Comparison of ENCODE assay signal across 23 mouse cellular contexts in the genomic region with DNA sequence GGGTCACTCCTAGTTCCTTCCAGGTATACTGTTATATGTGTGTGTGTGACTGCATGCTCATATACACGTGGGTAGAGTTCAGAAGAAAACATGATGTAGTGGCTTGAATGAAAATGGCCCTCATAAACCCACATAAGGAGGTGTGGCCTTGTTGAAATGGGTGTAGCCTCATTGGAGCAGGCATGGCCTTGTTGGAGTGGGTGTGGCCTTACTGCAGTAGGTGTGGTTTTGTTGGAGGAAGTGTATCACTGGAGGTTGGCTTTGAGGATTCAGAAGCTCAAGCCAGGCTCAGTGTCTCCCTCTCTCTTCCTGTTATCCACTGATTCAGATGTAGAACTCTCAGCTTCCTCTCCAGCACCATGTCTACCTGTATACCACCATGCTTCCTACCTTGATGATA. TPM values are rescaled to one million over a fixed set of nuclear protein-coding genes. Genes with fewer than 3 reads are reported as not detected.
DNase-seq lines count a peak whose midpoint lies in the region; ATAC-seq and TF ChIP-seq lines count a peak whose summit lies in the region.
"Had no signal": no experiment of that assay in that cellular context is flagged by ENCODE, and none has a peak within 500 bp of the region (broad histone marks: within the 10 kb centered on the region; RNA-seq: fewer than 3 reads in every experiment).

No protein-coding gene starts in this region.

- peak; percentile 71; the same call in 1 of the 2 replicates for ATAC-seq in liver, embryonic 12.5 days
- peak; percentile 61 for ATAC-seq in megakaryocyte-erythroid progenitor cell, adult 5-6 weeks (replicated peaks; ENCODE audit: low FRiP score, low TSS enrichment, poor library complexity, severe bottlenecking)
- ATAC-seq: forebrain, postnatal 0 days; intestine, embryonic 15.5 days; lung, postnatal 0 days; midbrain, embryonic 15.5 days had no signal

- no peaks in the 10 kb centered on the region for H3K4me1 ChIP-seq in CH12.LX (ENCODE audit: control insufficient read depth in 1 of 2, insufficient read depth in 2 of 2)
- peaks cover 11% of the 10 kb centered on the region for H3K4me1 ChIP-seq in liver, embryonic 12.5 days
- peaks cover 7% of the 10 kb centered on the region for H3K4me1 ChIP-seq in thymus, adult 2 months (replicated peaks; ENCODE audit: control insufficient read depth, insufficient read depth, low read length)
- H3K4me1 ChIP-seq: embryonic facial prominence, embryonic 12.5 days; hindbrain, embryonic 15.5 days; intestine, embryonic 15.5 days; limb, embryonic 15.5 days; midbrain, embryonic 15.5 days had no signal

- H3K27ac ChIP-seq in CH12.LX (ENCODE audit: insufficient read depth, low read depth) = no peak overlapping the region
- H3K27ac ChIP-seq in liver, embryonic 12.5 days = no peak overlapping the region
- no peak overlapping the region for H3K27ac ChIP-seq in thymus, adult 2 months (ENCODE audit: control insufficient read depth, insufficient read depth, low read length)
- H3K27ac ChIP-seq: embryonic facial prominence, embryonic 12.5 days; hindbrain, embryonic 15.5 days; intestine, embryonic 15.5 days; limb, embryonic 15.5 days; midbrain, embryonic 15.5 days had no signal

- no peak for TF ChIP-seq CTCF in CH12.LX (conservative IDR thresholded peaks at IDR 0.05 in 1 of 2, IDR thresholded peaks at IDR 0.05 in 1 of 2; ENCODE audit: low read depth in 2 of 2, low read length in 2 of 2)
- TF ChIP-seq CTCF in thymus, adult 2 months (IDR thresholded peaks at IDR 0.05; ENCODE audit: borderline replicate concordance, control insufficient read depth, extremely low read depth, insufficient read depth, low read length, poor library complexity) = no peak

- TF ChIP-seq EP300 in CH12.LX (IDR thresholded peaks at IDR 0.05; ENCODE audit: low read length) = no peak

- H3K4me2 ChIP-seq in CH12.LX (ENCODE audit: insufficient read depth, low read depth, poor library complexity, severe bottlenecking) = no peak overlapping the region
- H3K4me2 ChIP-seq in liver, embryonic 12.5 days = no peak overlapping the region
- H3K4me2 ChIP-seq: embryonic facial prominence, embryonic 12.5 days; hindbrain, embryonic 15.5 days; intestine, embryonic 15.5 days; limb, embryonic 15.5 days; midbrain, embryonic 15.5 days had no signal

- H3K9ac ChIP-seq in CH12.LX (ENCODE audit: insufficient read depth, low read depth) = no peak overlapping the region
- no peak overlapping the region for H3K9ac ChIP-seq in liver, embryonic 12.5 days
- H3K9ac ChIP-seq: embryonic facial prominence, embryonic 12.5 days; forebrain, postnatal 0 days; hindbrain, embryonic 15.5 days; intestine, embryonic 15.5 days; limb, embryonic 15.5 days; midbrain, embryonic 15.5 days had no signal

- TF ChIP-seq RAD21 in CH12.LX (IDR thresholded peaks at IDR 0.05; ENCODE audit: low read depth, low read length) = no peak

- in situ Hi-C loops in CH12.LX (cut with MboI; ENCODE audit: low pct_ligation_motif_present, low pct_unique_long_range_greater_than_20kb, low sequenced_read_pairs) = no loop called here

- H3K4me3 ChIP-seq in CH12.LX (replicated peaks in 1 of 3; ENCODE audit: low read depth in 2 of 3, low read length in 2 of 3, poor library complexity in 1 of 3) = no peak overlapping the region
- no peak overlapping the region for H3K4me3 ChIP-seq in liver, embryonic 12.5 days
- no peak overlapping the region for H3K4me3 ChIP-seq in thymus, adult 2 months (ENCODE audit: control insufficient read depth, insufficient read depth, low read length)
- H3K4me3 ChIP-seq: embryonic facial prominence, embryonic 12.5 days; hindbrain, embryonic 15.5 days; intestine, embryonic 15.5 days; limb, embryonic 15.5 days; midbrain, embryonic 15.5 days had no signal

- dilution Hi-C loops in CH12.LX (cut with MboI; ENCODE audit: extremely low pct_ligation_motif_present, extremely low pct_unique_long_range_greater_than_20kb, low sequenced_read_pairs) = no loop called here

- no peaks in the 10 kb centered on the region for H3K36me3 ChIP-seq in CH12.LX (replicated peaks in 1 of 2; ENCODE audit: control insufficient read depth in 1 of 2, insufficient read depth in 1 of 2, low read length in 1 of 2)
- no peaks in the 10 kb centered on the region for H3K36me3 ChIP-seq in liver, embryonic 12.5 days
- H3K36me3 ChIP-seq in thymus, adult 2 months (ENCODE audit: control insufficient read depth, insufficient read depth, low read length) = no peaks in the 10 kb centered on the region
- H3K36me3 ChIP-seq: embryonic facial prominence, embryonic 12.5 days; G1E; hindbrain, embryonic 15.5 days; intestine, embryonic 15.5 days; limb, embryonic 15.5 days; midbrain, embryonic 15.5 days had no signal

- intact Hi-C loops in heart, postnatal 25 days (cut with DNase I) = no loop called here

- H3K27me3 ChIP-seq in CH12.LX (replicated peaks) = no peaks in the 10 kb centered on the region
- H3K27me3 ChIP-seq in liver, embryonic 12.5 days (replicated peaks) = no peaks in the 10 kb centered on the region
- H3K27me3 ChIP-seq in thymus, adult 2 months (ENCODE audit: control insufficient read depth, insufficient read depth, low read length) = no peaks in the 10 kb centered on the region
- H3K27me3 ChIP-seq: embryonic facial prominence, embryonic 12.5 days; hindbrain, embryonic 15.5 days; intestine, embryonic 15.5 days; limb, embryonic 15.5 days; midbrain, embryonic 15.5 days had no signal

- DNase-seq in CH12.LX (ENCODE audit: extremely low read depth) = peak; percentile 22
- DNase-seq in c-Kit-negative CD71-positive TER-119-positive erythroid progenitor cells, embryonic 14.5 days (ENCODE audit: low read depth, low spot score) = peak; percentile 40
- DNase-seq in kidney, postnatal 25 days = no peak
- no peak for DNase-seq in heart, postnatal 25 days (ENCODE audit: low spot score)
- DNase-seq in thymus, adult 2 months = no peak
- DNase-seq: adrenal gland, adult 2 months; cerebellum, adult 9-10 months; forebrain, postnatal 0 days; heart, adult 18-20 months; heart, postnatal 4 days; kidney, adult 9 months; layer of hippocampus, postnatal 36 days; right cerebral cortex, postnatal 14 days; thymus, postnatal 4 days had no signal

- WGBS in liver, embryonic 12.5 days (ENCODE audit: insufficient replicate concordance) = 72% methylated on average over 1 of the region's 1 CpGs
- 84% methylated on average over 1 of the region's 1 CpGs for WGBS in thymus, adult 2 months

- TF ChIP-seq POLR2A in CH12.LX (IDR thresholded peaks at IDR 0.05; ENCODE audit: low read depth, low read length) = no peak
- no peak for TF ChIP-seq POLR2A in thymus, adult 2 months (IDR thresholded peaks at IDR 0.05; ENCODE audit: control insufficient read depth, extremely low read depth, insufficient read depth, low read length, poor library complexity)

- H3K79me2 ChIP-seq in CH12.LX (replicated peaks; ENCODE audit: control insufficient read depth, extremely low read depth, insufficient read depth, poor library complexity, severe bottlenecking) = no peaks in the 10 kb centered on the region

- H3K9me3 ChIP-seq in CH12.LX (replicated peaks; ENCODE audit: low read length) = peaks cover 3% of the 10 kb centered on the region
- H3K9me3 ChIP-seq in liver, embryonic 12.5 days (replicated peaks) = no peaks in the 10 kb centered on the region
- H3K9me3 ChIP-seq: embryonic facial prominence, embryonic 12.5 days; hindbrain, embryonic 15.5 days; intestine, embryonic 15.5 days; limb, embryonic 15.5 days; midbrain, embryonic 15.5 days had no signal

TF ChIP-seq in CH12.LX, 34 proteins besides CTCF, POLR2A, EP300 and RAD21:
- TF ChIP-seq TBP (conservative IDR thresholded peaks at IDR 0.05; ENCODE audit: low read depth, low read length) = no peak
- TF ChIP-seq GABPA (IDR thresholded peaks at IDR 0.05; ENCODE audit: insufficient replicate concordance, low read depth, low read length) = no peak
- TF ChIP-seq CHD2 (IDR thresholded peaks at IDR 0.05; ENCODE audit: low read length) = no peak

RNA-seq across cellular contexts. Expression of gene Cfap54, which starts 33.4 kb away (rescaled TPM):
- 0.38 and 0.84 TPM in 2 replicates for total RNA-seq in CH12.LX (2012; rRNA removed)
- 0.73 and 1.3 TPM in 2 replicates for total RNA-seq in CH12.LX (2014; rRNA removed)
- 1.3 TPM in 2 replicates for polyA plus RNA-seq in CH12.LX (2012; ENCODE audit: insufficient read length, low read depth)
- 0.12 TPM in 1 of 2 replicates, not detected in the other for polyA plus RNA-seq in liver, embryonic 12.5 days (2016; fragmentation: Nextera tagmentation; extraction: Ambion mirVana)
- total RNA-seq in megakaryocyte-erythroid progenitor cell, adult 5-6 weeks (2014; fragmentation: Nextera tagmentation) = 1.4 and 1.6 TPM in 2 replicates
- total RNA-seq in megakaryocyte-erythroid progenitor cell, adult 5-6 weeks (2017) = 0.65 and 1.5 TPM in 2 replicates
- total RNA-seq in heart, postnatal 25 days (2021) = under 1 TPM; 0.28 to 0.47 TPM
- polyA plus RNA-seq in thymus, adult 2 months (2012; rRNA removed) = 0.44 and 0.79 TPM in 2 replicates

RNA-seq across cellular contexts. Expression of gene Cdk17, which starts 45.9 kb away (rescaled TPM):
- 26.4 and 28.5 TPM in 2 replicates for total RNA-seq in CH12.LX (2012; rRNA removed)
- total RNA-seq in CH12.LX (2014; rRNA removed) = 51.3 and 53.9 TPM in 2 replicates
- 20.0 and 23.4 TPM in 2 replicates for polyA plus RNA-seq in CH12.LX (2012; ENCODE audit: insufficient read length, low read depth)
- 22.3 and 23.0 TPM in 2 replicates for polyA plus RNA-seq in liver, embryonic 12.5 days (2016; fragmentation: Nextera tagmentation; extraction: Ambion mirVana)
- total RNA-seq in megakaryocyte-erythroid progenitor cell, adult 5-6 weeks (2014; fragmentation: Nextera tagmentation) = 48.0 and 71.7 TPM in 2 replicates
- total RNA-seq in megakaryocyte-erythroid progenitor cell, adult 5-6 weeks (2017) = 69.4 and 88.0 TPM in 2 replicates
- 10 to 100 TPM; 16.2 to 19.7 TPM for total RNA-seq in heart, postnatal 25 days (2021)
- 79.2 and 79.5 TPM in 2 replicates for polyA plus RNA-seq in thymus, adult 2 months (2012; rRNA removed)

Comparison
In these comparisons a context has a peak if more than half of its experiments do, and no peak if none do; other contexts are left out.
1. DNase-seq: peak in CH12.LX (single experiment) and c-Kit-negative CD71-positive TER-119-positive erythroid progenitor cells, embryonic 14.5 days (single experiment); none in kidney, postnatal 25 days (0 of 2), heart, postnatal 25 days (single experiment) and thymus, adult 2 months (single experiment).